Mouse (Mus musculus) thymus, adult 2 months (tissue): ENCODE results near the gene Zer1.
A peak's percentile ranks its signal among the peaks of the same experiment; 100 is the strongest.

Source experiments
- CTCF ChIP-seq: fragments of 200-500 bp; IDR thresholded peaks from 2 replicates; pipeline ENCODE4 v1.5.1; 2012; ENCODE audit warnings: mild to moderate bottlenecking, control low read depth, low read length, moderate library complexity, borderline replicate concordance; ENCODE audit not compliant: control insufficient read depth, poor library complexity, insufficient read depth; ENCODE audit errors: extremely low read depth
- POLR2A ChIP-seq: fragments of 200-500 bp; IDR thresholded peaks from 2 replicates; pipeline ENCODE4 v1.6.1; 2012; ENCODE audit warnings: mild to moderate bottlenecking, low read length, control low read depth, moderate library complexity; ENCODE audit not compliant: control insufficient read depth, poor library complexity, insufficient read depth; ENCODE audit errors: extremely low read depth

DNA sequence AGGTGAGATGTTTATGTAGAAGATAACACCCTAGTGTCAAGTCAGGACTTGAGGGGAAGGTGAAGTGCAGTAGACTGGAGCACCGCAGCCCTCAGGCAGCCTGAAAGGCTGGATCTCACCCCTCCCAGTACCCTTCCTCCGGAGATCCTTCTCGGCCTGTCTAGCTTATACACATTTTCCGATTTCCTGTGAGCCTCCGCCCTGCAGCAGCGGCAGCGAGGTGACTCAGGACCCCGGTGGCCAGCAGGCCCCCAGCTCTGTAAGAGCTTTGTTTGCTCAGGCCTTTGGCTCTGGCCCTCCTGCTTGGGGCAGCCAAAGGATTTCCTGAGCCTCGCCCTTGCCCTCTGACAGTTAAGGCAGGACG is 46.1 kb downstream of the Zer1 start:
- TF ChIP-seq CTCF: peak; percentile 37; the same call in 1 of the 2 replicates
- no peak for TF ChIP-seq POLR2A
